Comparison of ENCODE assay signal across 8 mouse cellular contexts in the genomic region with DNA sequence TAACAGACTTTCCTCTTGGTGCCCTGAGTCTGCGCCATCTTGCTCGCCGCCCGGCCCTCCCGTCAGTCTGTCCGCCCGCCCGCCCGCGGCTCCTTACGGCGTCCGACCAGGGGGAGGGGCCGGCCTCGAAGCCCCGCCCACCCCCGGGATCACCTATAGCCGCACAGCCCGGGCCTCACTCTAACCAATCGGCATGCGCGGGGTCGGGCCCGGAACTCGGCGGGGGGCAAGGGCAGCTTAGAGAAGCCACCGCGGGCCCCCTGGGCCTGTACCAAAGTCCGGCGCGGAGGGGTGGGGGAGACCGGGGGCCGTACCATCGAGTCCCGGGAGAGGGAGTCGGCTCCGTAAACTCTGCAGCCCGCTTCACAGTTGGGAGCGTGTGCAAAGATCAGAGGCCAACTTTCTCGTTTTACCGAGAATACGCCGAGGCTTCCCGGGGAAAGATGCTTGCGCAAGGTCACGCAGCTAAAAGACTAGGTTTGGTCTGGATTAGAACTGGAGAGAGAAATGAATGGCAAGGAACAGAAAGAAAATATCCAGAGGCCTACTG. TPM values are rescaled to one million over a fixed set of nuclear protein-coding genes. Genes with fewer than 3 reads are reported as not detected.
DNase-seq lines count a peak whose midpoint lies in the region; ATAC-seq lines count a peak whose summit lies in the region.

Hdac1 (minus strand) TSS at position 122 of the 550 bp plus-strand sequence.

- DNase-seq in adrenal gland, adult 18-20 months (ENCODE audit: low spot score in 2 of 2) = peak; percentile 97
- DNase-seq in embryo, embryonic 11 days = peak; percentile 100
- peak; percentile 99 for DNase-seq in gastrocnemius, postnatal 25 days
- peak; percentile 96 for DNase-seq in intestine, embryonic 14.5 days (ENCODE audit: low spot score)
- peak; percentile 96 to 97 for DNase-seq in left cerebral cortex, postnatal 14 days (ENCODE audit: low spot score in 2 of 2)
- peak; percentile 98 for DNase-seq in mesoderm, embryonic 11.5 days (ENCODE audit: low read depth, low spot score)
- DNase-seq in right cerebral cortex, postnatal 36 days (ENCODE audit: low spot score in 2 of 2) = peak; percentile 94 to 96
- DNase-seq in yolk sac, embryonic 10.5 days (ENCODE audit: low spot score) = peak; percentile 99

- peak within 1 kb of the TSS; percentile 76 for H3K27ac ChIP-seq in intestine, embryonic 14.5 days (ENCODE audit: low read depth)

- ATAC-seq in intestine, embryonic 14.5 days (replicated peaks; ENCODE audit: low FRiP score, low TSS enrichment, low read depth) = peak; percentile 99

- no peaks in the 10 kb centered on the region for H3K27me3 ChIP-seq in intestine, embryonic 14.5 days (replicated peaks; ENCODE audit: control insufficient read depth, insufficient read depth, low read length)

- intact Hi-C loops in left cerebral cortex, postnatal 14 days (cut with DNase I) = no loop called here

- H3K9me3 ChIP-seq in intestine, embryonic 14.5 days (ENCODE audit: control insufficient read depth, low read length) = no peaks in the 10 kb centered on the region

- under 1% methylated on average over 46 of the region's 46 CpGs for WGBS in intestine, embryonic 14.5 days

- H3K9ac ChIP-seq in intestine, embryonic 14.5 days (ENCODE audit: low read length) = peak within 1 kb of the TSS; percentile 75

- H3K4me3 ChIP-seq in intestine, embryonic 14.5 days (ENCODE audit: low read depth, low read length) = peak within 1 kb of the TSS; percentile 64

- peak within 1 kb of the TSS; percentile 84 for H3K4me2 ChIP-seq in intestine, embryonic 14.5 days (ENCODE audit: low read length)

- peaks cover 15% of the 10 kb centered on the region for H3K4me1 ChIP-seq in intestine, embryonic 14.5 days (replicated peaks; ENCODE audit: control insufficient read depth, insufficient read depth, low read length)

- 0 out of 2 replicates have a peak, but pooled peaks cover 15% of the 10 kb centered on the region for H3K36me3 ChIP-seq in intestine, embryonic 14.5 days (ENCODE audit: control insufficient read depth, insufficient read depth, low read length)

RNA-seq across cellular contexts. Expression of gene Hdac1, which starts in this region (rescaled TPM):
- total RNA-seq in adrenal gland, adult 18-20 months (2021) = 10 to 100 TPM; 38.9 to 48.2 TPM
- total RNA-seq in gastrocnemius, postnatal 25 days (2021) = 1 to 10 TPM; 9.6 to 9.9 TPM
- polyA plus RNA-seq in intestine, embryonic 14.5 days (2014; fragmentation: Nextera tagmentation; extraction: Ambion mirVana) = 212 and 230 TPM in 2 replicates
- total RNA-seq in left cerebral cortex, postnatal 14 days (2021) = 10 to 100 TPM; 27.2 to 30.2 TPM

Comparison
In these comparisons a context has a peak if more than half of its experiments do, and no peak if none do; other contexts are left out.
1. Peak in every context shown above with its lines: DNase-seq, ATAC-seq, H3K4me3 ChIP-seq and H3K27ac ChIP-seq.